Mouse (Mus musculus) kidney, adult 9 months (tissue): ENCODE measurements around the gene Dlx5.

Experiments
- DNase-seq: peaks from one replicate; pipeline ENCODE4 v3.0.0; 2022

Gene Dlx5

GRCm38 (mm10) chr6:6881638-6882190, at the start of gene Dlx5:
TSS of gene Dlx5 (minus strand) at chr6:6882085.
- no peak for DNase-seq

GRCm38 (mm10) chr6:6931507-6931906, 49.6 kb upstream of the Dlx5 start:
- no peak for DNase-seq

- DNase-seq, result no peak
Observed at GRCm38 (mm10) chr6:6930831-6931230, 48.9 kb upstream of the Dlx5 start.

DNA sequence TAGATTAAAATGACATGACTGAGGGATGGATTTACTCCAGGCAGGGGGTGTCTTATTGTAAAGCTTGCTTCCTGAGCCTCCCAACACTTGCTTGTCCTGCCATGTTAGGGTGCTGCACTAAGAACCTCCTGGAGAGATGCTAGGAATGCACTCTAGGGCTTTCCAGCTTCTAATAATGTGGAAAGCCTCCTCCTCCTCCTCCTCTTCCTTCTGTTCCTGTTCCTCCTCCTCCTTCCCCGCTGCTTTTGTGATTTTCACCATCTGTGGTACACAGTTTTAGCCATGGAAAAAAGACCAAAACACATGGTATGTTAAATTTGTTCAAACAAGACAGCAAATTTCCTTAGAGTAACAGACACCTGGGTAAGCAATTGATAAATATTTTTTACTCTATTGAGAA, 43.4 kb upstream of the Dlx5 start:
- no peak for DNase-seq

GRCm38 (mm10) chr6:6917334-6917733, 35.4 kb upstream of the Dlx5 start:
- DNase-seq, result no peak

GRCm38 (mm10) chr6:6915526-6915915, 33.6 kb upstream of the Dlx5 start:
- DNase-seq, result no peak

GRCm38 (mm10) chr6:6914849-6915525, 33.1 kb upstream of the Dlx5 start:
- peak; percentile 55 for DNase-seq

DNA sequence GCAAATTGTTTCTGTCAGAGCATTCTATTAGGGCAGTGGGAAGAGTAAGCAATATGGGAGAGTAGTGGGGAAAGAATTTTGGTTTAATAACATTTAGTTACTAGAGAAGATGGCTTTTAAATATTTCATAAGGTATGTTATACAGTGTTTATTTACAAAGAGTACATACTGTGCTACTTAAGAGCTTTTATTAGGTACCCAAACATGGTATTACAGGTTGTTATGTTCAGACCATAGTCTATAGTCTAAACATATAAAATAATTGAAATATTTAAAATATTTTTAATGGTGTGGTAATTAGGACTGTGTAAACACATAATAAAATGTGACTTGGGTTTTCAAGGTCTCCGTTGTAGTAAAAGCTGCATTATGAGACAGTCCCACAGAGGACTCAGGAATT, 32.4 kb upstream of the Dlx5 start:
- DNase-seq, result no peak

GRCm38 (mm10) chr6:6909586-6909985, 27.7 kb upstream of the Dlx5 start:
- peak; percentile 55 for DNase-seq

DNA sequence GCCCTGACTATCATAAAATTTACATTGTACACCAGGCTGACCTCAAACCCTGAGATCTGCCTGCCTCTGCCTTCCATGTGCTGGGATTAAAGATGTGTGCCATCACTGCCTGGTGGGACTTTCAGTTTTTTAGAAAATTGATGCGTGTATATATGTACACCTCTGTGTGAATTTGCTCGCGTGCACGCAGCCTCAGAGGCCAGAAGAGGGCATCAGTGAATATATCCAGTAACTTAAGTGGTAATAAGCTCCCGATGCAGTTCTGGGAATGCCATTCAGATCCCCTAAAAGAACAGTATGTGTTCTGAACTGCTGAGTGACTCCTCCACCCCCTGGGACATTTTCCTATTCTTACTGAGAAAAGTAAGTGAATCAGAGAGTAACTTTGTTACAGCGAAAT, 8.2 kb upstream of the Dlx5 start:
- DNase-seq, result no peak

DNA sequence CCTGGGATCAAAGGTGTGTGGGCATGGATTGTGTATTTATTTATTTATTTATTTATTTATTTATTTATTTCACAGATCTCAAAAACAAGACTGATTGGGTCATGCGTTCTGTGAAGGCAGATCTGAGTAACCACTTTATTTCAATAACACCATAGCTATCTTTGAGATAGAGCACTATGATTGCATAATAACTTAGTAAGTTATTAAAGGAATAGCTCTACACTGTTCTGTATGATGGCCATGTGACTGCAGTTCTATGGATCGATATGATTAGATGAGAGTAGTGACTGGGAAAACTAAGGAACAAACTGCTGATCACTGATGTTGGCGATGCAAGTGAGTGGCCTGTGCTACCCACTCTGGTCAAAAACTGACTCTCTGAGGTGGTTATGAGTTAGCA, 4.3 kb upstream of the Dlx5 start:
- no peak for DNase-seq

DNA sequence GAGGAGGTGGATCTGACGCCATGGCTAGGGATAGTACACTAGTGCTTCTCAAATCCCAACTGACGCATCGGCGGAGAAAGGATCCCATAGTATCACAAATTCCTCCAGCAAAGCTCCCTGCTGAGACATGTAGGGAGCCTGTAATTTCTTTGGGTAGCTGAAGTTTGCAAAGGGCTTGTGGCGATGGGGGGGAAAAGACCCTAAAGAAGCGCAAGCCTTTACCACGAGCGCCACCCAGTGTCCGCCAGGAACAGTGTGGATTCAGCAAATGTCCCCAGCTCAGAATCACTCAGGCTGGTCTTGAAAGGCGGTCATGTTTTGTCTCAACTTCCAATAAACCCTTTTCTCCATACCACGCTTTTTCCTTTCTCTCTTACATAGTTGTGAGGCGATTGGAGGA, 3.0 kb upstream of the Dlx5 start:
- DNase-seq, result no peak

DNA sequence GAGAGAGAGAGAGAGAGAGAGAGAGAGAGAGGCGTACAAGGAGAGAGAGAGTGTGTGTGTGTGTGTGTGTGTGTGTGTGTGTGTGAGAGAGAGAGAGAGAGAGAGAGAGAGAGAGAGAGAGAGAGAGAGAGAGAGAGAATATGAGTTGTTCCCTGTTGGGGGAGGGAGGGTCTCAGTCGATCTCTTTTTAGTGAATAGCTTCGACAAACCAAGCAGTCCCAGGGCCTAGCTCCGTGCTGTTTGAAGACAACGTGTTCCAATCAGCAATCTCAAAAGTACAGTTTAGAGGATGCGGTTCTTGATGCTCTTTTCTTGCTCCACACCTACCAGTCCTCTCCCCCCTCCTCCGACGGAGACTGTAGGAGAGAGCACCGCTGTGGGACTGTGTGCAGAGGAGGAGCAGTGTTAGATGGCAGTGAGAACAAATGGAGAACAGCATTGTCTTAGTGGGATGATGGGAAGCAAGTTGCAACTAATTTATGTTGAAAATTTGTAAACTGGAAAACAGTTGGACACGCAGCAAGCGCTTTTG, 447 bp upstream of the Dlx5 start:
- no peak for DNase-seq

DNA sequence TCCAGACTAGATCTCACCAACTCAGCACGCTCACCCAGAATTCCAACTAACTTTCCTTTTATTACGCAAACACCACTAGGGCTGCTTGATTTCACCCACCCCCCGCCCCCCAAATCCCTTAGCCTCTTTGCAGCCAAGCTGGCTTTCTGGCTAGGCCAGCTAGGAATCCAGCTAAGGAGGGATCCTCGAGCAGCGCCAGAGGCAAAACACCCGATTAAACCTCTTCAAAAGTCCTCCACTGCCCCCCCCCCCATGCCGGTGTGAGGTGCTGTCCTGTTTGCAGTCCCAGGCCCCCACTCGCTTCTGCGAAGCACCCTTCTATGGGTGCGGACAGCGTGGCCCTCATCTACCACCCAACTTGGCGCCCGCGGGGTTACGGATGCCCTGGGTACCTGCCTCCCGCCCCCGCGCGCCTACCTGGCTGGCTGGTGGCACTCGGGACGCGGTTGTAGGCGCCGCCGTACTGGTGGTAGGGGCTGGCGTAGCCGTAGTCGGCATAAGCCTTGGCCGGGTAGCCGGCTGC, 709 bp downstream of the Dlx5 start:
- no peak for DNase-seq

GRCm38 (mm10) chr6:6880361-6881114, 1.3 kb downstream of the Dlx5 start:
- DNase-seq, result no peak

- DNase-seq, result peak; percentile 54
Observed at GRCm38 (mm10) chr6:6879371-6880325, 2.2 kb downstream of the Dlx5 start.

- DNase-seq, result no peak
Observed at GRCm38 (mm10) chr6:6878841-6879291, 3.0 kb downstream of the Dlx5 start.

- DNase-seq, result no peak
Observed at GRCm38 (mm10) chr6:6877981-6878840, 3.7 kb downstream of the Dlx5 start.

DNA sequence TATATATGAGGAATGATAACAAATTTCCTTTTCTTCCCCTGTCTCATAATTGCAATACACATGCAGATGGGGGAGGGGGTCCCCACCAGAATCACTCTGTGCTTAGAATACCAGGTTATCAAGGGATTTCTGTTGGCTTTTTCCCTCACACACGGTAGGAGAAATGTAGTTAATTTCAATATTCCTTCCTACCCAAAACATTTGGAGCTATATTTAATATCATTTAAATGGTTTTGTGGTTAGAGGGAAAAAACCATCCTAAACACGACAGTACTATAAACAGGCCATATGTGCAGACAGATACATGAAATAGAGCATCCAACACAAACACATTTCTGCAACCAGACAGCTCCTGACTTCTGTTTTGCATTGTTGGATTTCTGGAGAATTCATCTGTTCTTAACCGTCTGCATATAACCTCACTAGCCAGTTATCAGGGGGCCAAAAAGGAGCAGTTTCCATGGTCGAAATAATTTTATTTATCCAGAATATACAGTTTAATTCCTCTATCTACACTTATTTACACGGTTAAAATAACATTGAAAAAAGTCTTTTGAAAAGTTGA, 4.5 kb downstream of the Dlx5 start:
- DNase-seq, result no peak

- DNase-seq, result no peak
Observed at GRCm38 (mm10) chr6:6876731-6877130, 5.2 kb downstream of the Dlx5 start.

DNA sequence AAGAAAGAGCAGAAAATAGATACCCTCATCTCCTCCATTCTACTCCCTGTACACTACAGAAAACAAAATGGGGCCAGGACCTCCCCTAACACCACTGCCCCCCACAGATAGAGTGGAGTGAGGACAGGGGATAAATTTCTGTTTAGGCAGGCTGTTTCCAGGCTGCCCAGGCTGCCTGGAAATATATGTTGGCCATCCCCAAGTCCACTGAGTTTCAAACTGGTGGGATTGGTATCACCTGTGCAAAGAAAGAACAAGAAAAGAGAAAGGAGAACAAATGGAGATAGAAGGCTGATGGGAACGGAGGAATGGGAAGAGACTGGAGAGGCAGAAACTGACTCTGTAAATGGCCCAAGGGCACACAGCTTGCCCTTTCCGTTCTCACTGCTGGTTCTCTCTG, 5.7 kb downstream of the Dlx5 start:
- no peak for DNase-seq
